22 mouse cellular contexts compared by ENCODE assay signal in genomic region chr1:162748761-162749160, GRCm38 (mm10).
"Had no signal": no experiment of that assay in that cellular context is flagged by ENCODE, and none has a peak within 500 bp of the region (broad histone marks: within the 10 kb centered on the region; RNA-seq: fewer than 3 reads in every experiment).

No protein-coding gene starts in this region.

- H3K27ac ChIP-seq: midbrain, embryonic 10.5 days; midbrain, embryonic 12.5 days; neural tube, embryonic 13.5 days; neural tube, embryonic 15.5 days; stomach, embryonic 15.5 days; stomach, postnatal 0 days had no signal

- ATAC-seq: midbrain, embryonic 16.5 days had no signal

- H3K4me3 ChIP-seq: megakaryocyte, embryonic 14.5 days; midbrain, embryonic 10.5 days; midbrain, embryonic 12.5 days; myocyte; neural tube, embryonic 13.5 days; neural tube, embryonic 15.5 days; stomach, embryonic 15.5 days had no signal

- DNase-seq: lung, adult 18-20 months; lung, embryonic 14.5 days; lung, postnatal 10 days; lung, postnatal 4 days; midbrain, embryonic 14.5 days; retina, postnatal 1 day; right cerebral cortex, adult 18-20 months; right cerebral cortex, postnatal 25 days; right cerebral cortex, postnatal 4 days; spleen, adult 18-20 months; thymus, adult 2 months; thymus, postnatal 25 days; thymus, postnatal 4 days had no signal
